ENCODE assay signal across 12 mouse cellular contexts in genomic region chr4:134122281-134122680, GRCm38 (mm10). TPM values are rescaled to one million over a fixed set of nuclear protein-coding genes. Genes with fewer than 3 reads are reported as not detected.
DNase-seq lines count a peak whose midpoint lies in the region; ATAC-seq and TF ChIP-seq lines count a peak whose summit lies in the region.
"Had no signal": no experiment of that assay in that cellular context is flagged by ENCODE, and none has a peak within 500 bp of the region (broad histone marks: within the 10 kb centered on the region; RNA-seq: fewer than 3 reads in every experiment).

No protein-coding gene starts in this region.

- H3K4me3 ChIP-seq in limb, embryonic 14.5 days (replicated peaks; ENCODE audit: low read length): no peak overlapping the region
- H3K4me3 ChIP-seq in limb, embryonic 10.5 days: no peak overlapping the region
- no peak overlapping the region for H3K4me3 ChIP-seq in ES-Bruce4 (ENCODE audit: low read depth, low read length)
- H3K4me3 ChIP-seq: embryonic facial prominence, embryonic 12.5 days; forebrain, embryonic 12.5 days; heart, embryonic 13.5 days; hindbrain, embryonic 15.5 days had no signal

- TF ChIP-seq CTCF in ES-Bruce4 (IDR thresholded peaks at IDR 0.05; ENCODE audit: low read depth, low read length): no peak

- 0 out of 2 replicates have a peak, but pooled peaks cover 3% of the 10 kb centered on the region for H3K36me3 ChIP-seq in limb, embryonic 14.5 days (ENCODE audit: control insufficient read depth, insufficient read depth, low read length)
- peaks cover 12% of the 10 kb centered on the region; the same call in 1 of the 2 replicates for H3K36me3 ChIP-seq in limb, embryonic 10.5 days
- no peaks in the 10 kb centered on the region for H3K36me3 ChIP-seq in ES-Bruce4 (ENCODE audit: control insufficient read depth, insufficient read depth, low read length, poor library complexity, severe bottlenecking)
- H3K36me3 ChIP-seq: forebrain, embryonic 12.5 days; heart, embryonic 13.5 days; hindbrain, embryonic 15.5 days had no signal

- peaks cover 7% of the 10 kb centered on the region; the same call in 1 of the 2 replicates for H3K4me1 ChIP-seq in limb, embryonic 14.5 days (ENCODE audit: control insufficient read depth, insufficient read depth, low read length)
- peaks cover 53% of the 10 kb centered on the region for H3K4me1 ChIP-seq in limb, embryonic 10.5 days
- peaks cover 29% of the 10 kb centered on the region for H3K4me1 ChIP-seq in ES-Bruce4 (ENCODE audit: control insufficient read depth, insufficient read depth, low read length)

- DNase-seq in limb, embryonic 14.5 days (ENCODE audit: low spot score): peak; percentile 55
- no peak for DNase-seq in limb, embryonic 10.5 days (ENCODE audit: low spot score)
- peak; percentile 41 for DNase-seq in A20 (ENCODE audit: low read depth, low spot score)
- peak; percentile 35 for DNase-seq in retina, embryonic 14.5 days (ENCODE audit: low spot score)
- DNase-seq in left cerebral cortex, adult 9 months (ENCODE audit: low spot score in 2 of 2): no peak
- DNase-seq: cerebellum, adult 9-11 months had no signal

- no peak overlapping the region for H3K9ac ChIP-seq in limb, embryonic 14.5 days (ENCODE audit: low read depth, low read length, severe bottlenecking)
- no peak overlapping the region for H3K9ac ChIP-seq in ES-Bruce4 (ENCODE audit: low read depth, poor library complexity, severe bottlenecking)
- H3K9ac ChIP-seq: embryonic facial prominence, embryonic 12.5 days; forebrain, embryonic 12.5 days; heart, embryonic 13.5 days; hindbrain, embryonic 15.5 days had no signal

- no peak for TF ChIP-seq POLR2A in limb, embryonic 14.5 days (IDR thresholded peaks at IDR 0.05; ENCODE audit: borderline replicate concordance, extremely low read depth, insufficient read depth, insufficient read length)
- no peak for TF ChIP-seq POLR2A in ES-Bruce4 (IDR thresholded peaks at IDR 0.05; ENCODE audit: insufficient read depth, low read length)

- no peak overlapping the region for H3K4me2 ChIP-seq in limb, embryonic 14.5 days (replicated peaks; ENCODE audit: low read depth, low read length, severe bottlenecking)
- H3K4me2 ChIP-seq: embryonic facial prominence, embryonic 12.5 days; forebrain, embryonic 12.5 days; heart, embryonic 13.5 days; hindbrain, embryonic 15.5 days had no signal

- ATAC-seq in limb, embryonic 14.5 days (ENCODE audit: low FRiP score, low read depth): no peak
- no peak for ATAC-seq in erythroid progenitor cell, adult 5-6 weeks (replicated peaks; ENCODE audit: low FRiP score, poor library complexity, severe bottlenecking)

- no peaks in the 10 kb centered on the region for H3K27me3 ChIP-seq in limb, embryonic 14.5 days (ENCODE audit: control insufficient read depth, insufficient read depth, low read length)
- H3K27me3 ChIP-seq in limb, embryonic 10.5 days (ENCODE audit: low read depth, poor library complexity, severe bottlenecking): no peaks in the 10 kb centered on the region
- H3K27me3 ChIP-seq in ES-Bruce4 (ENCODE audit: control insufficient read depth, insufficient read depth, low read length, poor library complexity, severe bottlenecking): no peaks in the 10 kb centered on the region
- H3K27me3 ChIP-seq: embryonic facial prominence, embryonic 12.5 days; heart, embryonic 13.5 days; hindbrain, embryonic 15.5 days had no signal

- no peak overlapping the region for H3K27ac ChIP-seq in limb, embryonic 14.5 days (replicated peaks; ENCODE audit: low read depth, low read length)
- no peak overlapping the region for H3K27ac ChIP-seq in limb, embryonic 10.5 days
- H3K27ac ChIP-seq in ES-Bruce4 (ENCODE audit: insufficient read depth, low read length): peak overlapping the region; percentile 64
- H3K27ac ChIP-seq: embryonic facial prominence, embryonic 12.5 days; forebrain, embryonic 12.5 days; heart, embryonic 13.5 days; hindbrain, embryonic 15.5 days had no signal

- TF ChIP-seq EP300 in ES-Bruce4 (IDR thresholded peaks at IDR 0.05; ENCODE audit: insufficient read depth, low read depth, low read length): peak; percentile 96

- no peaks in the 10 kb centered on the region for H3K9me3 ChIP-seq in limb, embryonic 14.5 days (ENCODE audit: control insufficient read depth, low read length)
- no peaks in the 10 kb centered on the region for H3K9me3 ChIP-seq in limb, embryonic 10.5 days (replicated peaks)
- no peaks in the 10 kb centered on the region for H3K9me3 ChIP-seq in ES-Bruce4 (replicated peaks; ENCODE audit: control insufficient read depth, insufficient read depth, low read length, poor library complexity, severe bottlenecking)
- H3K9me3 ChIP-seq: embryonic facial prominence, embryonic 12.5 days; forebrain, embryonic 12.5 days; heart, embryonic 13.5 days; hindbrain, embryonic 15.5 days had no signal

- WGBS in limb, embryonic 14.5 days: 19% methylated on average over 3 of the region's 3 CpGs
- WGBS in limb, embryonic 10.5 days: 40% methylated on average over 3 of the region's 3 CpGs

RNA-seq across cellular contexts. Expression of gene Sh3bgrl3, which starts 6.3 kb away (rescaled TPM):
- 325 and 365 TPM in 2 replicates for polyA plus RNA-seq in limb, embryonic 14.5 days (2012; rRNA removed)
- 532 and 538 TPM in 2 replicates for polyA plus RNA-seq in limb, embryonic 14.5 days (2014; fragmentation: Nextera tagmentation; extraction: Ambion mirVana)
- 280 and 308 TPM in 2 replicates for polyA plus RNA-seq in limb, embryonic 10.5 days (2016; fragmentation: Nextera tagmentation; extraction: Ambion mirVana)
- 105 and 106 TPM in 2 replicates for polyA plus RNA-seq in ES-Bruce4 (2011; ENCODE audit: insufficient read depth, insufficient read length, low read depth, missing spikeins)
- 129 and 180 TPM in 2 replicates for total RNA-seq in erythroid progenitor cell, adult 5-6 weeks (2015; ENCODE audit: low replicate concordance)
- 22.6 and 67.0 TPM in 2 replicates for total RNA-seq in erythroid progenitor cell, adult 5-6 weeks (2017; ENCODE audit: low replicate concordance)

RNA-seq across cellular contexts. Expression of gene Ubxn11, which starts 19.9 kb away (rescaled TPM):
- polyA plus RNA-seq in limb, embryonic 14.5 days (2012; rRNA removed): 21.9 and 24.1 TPM in 2 replicates
- 7.6 and 12.0 TPM in 2 replicates for polyA plus RNA-seq in limb, embryonic 14.5 days (2014; fragmentation: Nextera tagmentation; extraction: Ambion mirVana)
- 5.1 and 6.5 TPM in 2 replicates for polyA plus RNA-seq in limb, embryonic 10.5 days (2016; fragmentation: Nextera tagmentation; extraction: Ambion mirVana)
- 10.4 and 11.6 TPM in 2 replicates for polyA plus RNA-seq in ES-Bruce4 (2011; ENCODE audit: insufficient read depth, insufficient read length, low read depth, missing spikeins)
- not detected in 2 replicates for total RNA-seq in erythroid progenitor cell, adult 5-6 weeks (2015; ENCODE audit: low replicate concordance)
- total RNA-seq in erythroid progenitor cell, adult 5-6 weeks (2017; ENCODE audit: low replicate concordance): 4.5 TPM in 1 of 2 replicates, not detected in the other

RNA-seq across cellular contexts. Expression of gene Cd52, which starts 27.4 kb away (rescaled TPM):
- 9.0 and 10.3 TPM in 2 replicates for polyA plus RNA-seq in limb, embryonic 14.5 days (2012; rRNA removed)
- polyA plus RNA-seq in limb, embryonic 14.5 days (2014; fragmentation: Nextera tagmentation; extraction: Ambion mirVana): 15.5 and 18.1 TPM in 2 replicates
- 2.4 and 3.9 TPM in 2 replicates for polyA plus RNA-seq in limb, embryonic 10.5 days (2016; fragmentation: Nextera tagmentation; extraction: Ambion mirVana)
- not detected in 2 replicates for polyA plus RNA-seq in ES-Bruce4 (2011; ENCODE audit: insufficient read depth, insufficient read length, low read depth, missing spikeins)
- total RNA-seq in erythroid progenitor cell, adult 5-6 weeks (2015; ENCODE audit: low replicate concordance): 157 and 288 TPM in 2 replicates
- total RNA-seq in erythroid progenitor cell, adult 5-6 weeks (2017; ENCODE audit: low replicate concordance): 103 and 211 TPM in 2 replicates

Comparison
In these comparisons a context has a peak if more than half of its experiments do, and no peak if none do; other contexts are left out.
1. DNase-seq: peak in limb, embryonic 14.5 days (single experiment), A20 (single experiment) and retina, embryonic 14.5 days (single experiment); none in limb, embryonic 10.5 days (single experiment) and left cerebral cortex, adult 9 months (0 of 2).